Mouse (Mus musculus): Measurements from ENCODE around the gene Pfn1. TPM values are rescaled to one million over a fixed set of nuclear protein-coding genes. Genes with fewer than 3 reads are reported as not detected.

Gene Pfn1
- polyA plus RNA-seq, 1 experiment from 2014 or later, result 2,344 TPM

GRCm38 (mm10) chr11:70625473-70625872, 29.0 kb downstream of the Pfn1 start:
- DNase-seq (ENCODE audit: low spot score) (peak; percentile 82), ATAC-seq (replicated peaks; ENCODE audit: low FRiP score, low TSS enrichment, low read depth) (no peak)
- Histone ChIP-seq H3K27me3 (replicated peaks; ENCODE audit: control insufficient read depth, insufficient read depth, low read length) (no peaks in the 10 kb centered on the region), H3K4me3 (ENCODE audit: low read depth, low read length) (no peak overlapping the region), H3K4me1 (replicated peaks; ENCODE audit: control insufficient read depth, insufficient read depth, low read length) (no peaks in the 10 kb centered on the region), H3K9ac (ENCODE audit: low read length) (no peak overlapping the region), H3K4me2 (ENCODE audit: low read length) (no peak overlapping the region), H3K36me3 (ENCODE audit: control insufficient read depth, insufficient read depth, low read length) (no peaks in the 10 kb centered on the region), H3K9me3 (ENCODE audit: control insufficient read depth, low read length) (no peaks in the 10 kb centered on the region), H3K27ac (ENCODE audit: low read depth) (no peak overlapping the region)
- 46% methylated on average over 4 of the region's 4 CpGs for WGBS

- no peak overlapping the region for H3K27ac ChIP-seq (ENCODE audit: low read depth)
- no peaks in the 10 kb centered on the region for H3K27me3 ChIP-seq (replicated peaks; ENCODE audit: control insufficient read depth, insufficient read depth, low read length)
- no peak overlapping the region for H3K4me3 ChIP-seq (ENCODE audit: low read depth, low read length)
- H3K4me2 ChIP-seq (ENCODE audit: low read length), result no peak overlapping the region
- 67% methylated on average over 10 of the region's 10 CpGs for WGBS
- DNase-seq (ENCODE audit: low spot score) (no peak), ATAC-seq (replicated peaks; ENCODE audit: low FRiP score, low TSS enrichment, low read depth) (no peak; the same call in 1 of the 2 replicates)
- H3K4me1 ChIP-seq (replicated peaks; ENCODE audit: control insufficient read depth, insufficient read depth, low read length), result no peaks in the 10 kb centered on the region
- H3K9ac ChIP-seq (ENCODE audit: low read length), result no peak overlapping the region
- H3K9me3 ChIP-seq (ENCODE audit: control insufficient read depth, low read length), result no peaks in the 10 kb centered on the region
- H3K36me3 ChIP-seq (ENCODE audit: control insufficient read depth, insufficient read depth, low read length), result no peaks in the 10 kb centered on the region
Observed at GRCm38 (mm10) chr11:70623053-70623742, 31.2 kb downstream of the Pfn1 start.

- H3K4me1 ChIP-seq (replicated peaks; ENCODE audit: control insufficient read depth, insufficient read depth, low read length), result no peaks in the 10 kb centered on the region
- H3K36me3 ChIP-seq (ENCODE audit: control insufficient read depth, insufficient read depth, low read length), result no peaks in the 10 kb centered on the region
- no peaks in the 10 kb centered on the region for H3K27me3 ChIP-seq (replicated peaks; ENCODE audit: control insufficient read depth, insufficient read depth, low read length)
- ATAC-seq (replicated peaks; ENCODE audit: low FRiP score, low TSS enrichment, low read depth) (no peak; the same call in 1 of the 2 replicates), DNase-seq (ENCODE audit: low spot score) (no peak)
- no peaks in the 10 kb centered on the region for H3K9me3 ChIP-seq (ENCODE audit: control insufficient read depth, low read length)
- 36% methylated on average over 7 of the region's 7 CpGs for WGBS
- no peak overlapping the region for H3K4me2 ChIP-seq (ENCODE audit: low read length)
- no peak overlapping the region for H3K9ac ChIP-seq (ENCODE audit: low read length)
- no peak overlapping the region for H3K4me3 ChIP-seq (ENCODE audit: low read depth, low read length)
- H3K27ac ChIP-seq (ENCODE audit: low read depth), result 0 out of 2 replicates have a peak overlapping the region, but pooled peaks have one; percentile 0
Observed at GRCm38 (mm10) chr11:70621972-70622814, 32.3 kb downstream of the Pfn1 start.

- Histone ChIP-seq H3K4me1 (replicated peaks; ENCODE audit: control insufficient read depth, insufficient read depth, low read length) (peaks cover 15% of the 10 kb centered on the region; the same call in 1 of the 2 replicates), H3K4me2 (ENCODE audit: low read length) (no peak within 1 kb of the TSS), H3K9me3 (ENCODE audit: control insufficient read depth, low read length) (no peaks in the 10 kb centered on the region), H3K4me3 (ENCODE audit: low read depth, low read length) (no peak within 1 kb of the TSS), H3K36me3 (ENCODE audit: control insufficient read depth, insufficient read depth, low read length) (no peaks in the 10 kb centered on the region), H3K9ac (ENCODE audit: low read length) (no peak within 1 kb of the TSS), H3K27ac (ENCODE audit: low read depth) (no peak within 1 kb of the TSS), H3K27me3 (replicated peaks; ENCODE audit: control insufficient read depth, insufficient read depth, low read length) (no peaks in the 10 kb centered on the region)
- 45% methylated on average over 1 of the region's 1 CpGs for WGBS
- no peak for ATAC-seq (replicated peaks; ENCODE audit: low FRiP score, low TSS enrichment, low read depth)
- DNase-seq (ENCODE audit: low spot score), result no peak
Observed at GRCm38 (mm10) chr11:70619101-70619500, 35.3 kb downstream of the Pfn1 start, which contains the start of gene Chrne. Gene Chrne, minus strand, starts transcription at chr11:70619216.

GRCm38 (mm10) chr11:70615516-70616093, 38.8 kb downstream of the Pfn1 start, which contains the start of gene 4930544D05Rik:
Gene 4930544D05Rik, plus strand, starts transcription at chr11:70615848.
- DNase-seq (ENCODE audit: low spot score) (no peak), ATAC-seq (replicated peaks; ENCODE audit: low FRiP score, low TSS enrichment, low read depth) (peak; percentile 43)
- no peaks in the 10 kb centered on the region for H3K27me3 ChIP-seq (replicated peaks; ENCODE audit: control insufficient read depth, insufficient read depth, low read length)
- peak within 1 kb of the TSS; percentile 65 for H3K27ac ChIP-seq (ENCODE audit: low read depth)
- H3K4me3 ChIP-seq (ENCODE audit: low read depth, low read length), result peak within 1 kb of the TSS; percentile 37
- peaks cover 26% of the 10 kb centered on the region for H3K36me3 ChIP-seq (ENCODE audit: control insufficient read depth, insufficient read depth, low read length)
- WGBS, result 14% methylated on average over 21 of the region's 21 CpGs
- peaks cover 15% of the 10 kb centered on the region; the same call in 1 of the 2 replicates for H3K4me1 ChIP-seq (replicated peaks; ENCODE audit: control insufficient read depth, insufficient read depth, low read length)
- no peaks in the 10 kb centered on the region for H3K9me3 ChIP-seq (ENCODE audit: control insufficient read depth, low read length)
- H3K9ac ChIP-seq (ENCODE audit: low read length), result peak within 1 kb of the TSS; percentile 48
- peak within 1 kb of the TSS; percentile 95 for H3K4me2 ChIP-seq (ENCODE audit: low read length)

GRCm38 (mm10) chr11:70615074-70615473, 39.4 kb downstream of the Pfn1 start:
- Histone ChIP-seq H3K36me3 (ENCODE audit: control insufficient read depth, insufficient read depth, low read length) (peaks cover 31% of the 10 kb centered on the region), H3K9me3 (ENCODE audit: control insufficient read depth, low read length) (no peaks in the 10 kb centered on the region), H3K4me1 (replicated peaks; ENCODE audit: control insufficient read depth, insufficient read depth, low read length) (peaks cover 15% of the 10 kb centered on the region; the same call in 1 of the 2 replicates), H3K27me3 (replicated peaks; ENCODE audit: control insufficient read depth, insufficient read depth, low read length) (no peaks in the 10 kb centered on the region), H3K4me2 (ENCODE audit: low read length) (peak overlapping the region; percentile 95), H3K9ac (ENCODE audit: low read length) (peak overlapping the region; percentile 48), H3K27ac (ENCODE audit: low read depth) (peak overlapping the region; percentile 65), H3K4me3 (ENCODE audit: low read depth, low read length) (peak overlapping the region; percentile 37)
- peak; percentile 84 for DNase-seq (ENCODE audit: low spot score)
- 2% methylated on average over 17 of the region's 17 CpGs for WGBS
- peak; percentile 85 for ATAC-seq (replicated peaks; ENCODE audit: low FRiP score, low TSS enrichment, low read depth)

DNA sequence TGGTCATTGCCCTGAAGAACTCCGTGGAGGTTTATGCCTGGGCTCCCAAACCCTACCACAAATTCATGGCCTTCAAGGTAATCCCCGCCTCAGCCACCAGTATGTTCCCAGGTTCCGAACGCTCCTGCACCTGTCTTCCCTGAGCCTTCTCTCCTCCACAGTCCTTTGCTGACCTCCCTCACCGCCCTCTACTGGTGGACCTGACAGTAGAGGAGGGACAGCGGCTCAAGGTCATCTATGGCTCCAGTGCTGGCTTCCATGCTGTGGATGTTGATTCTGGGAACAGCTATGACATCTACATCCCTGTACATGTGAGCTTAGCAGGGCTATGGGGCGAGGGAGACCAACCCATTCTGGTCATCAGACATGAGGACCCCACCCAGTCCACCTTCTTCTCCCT, 41.9 kb downstream of the Pfn1 start:
- Histone ChIP-seq H3K4me3 (ENCODE audit: low read depth, low read length) (no peak overlapping the region), H3K4me1 (replicated peaks; ENCODE audit: control insufficient read depth, insufficient read depth, low read length) (peaks cover 15% of the 10 kb centered on the region; the same call in 1 of the 2 replicates), H3K9ac (ENCODE audit: low read length) (no peak overlapping the region), H3K27me3 (replicated peaks; ENCODE audit: control insufficient read depth, insufficient read depth, low read length) (no peaks in the 10 kb centered on the region), H3K4me2 (ENCODE audit: low read length) (no peak overlapping the region), H3K36me3 (ENCODE audit: control insufficient read depth, insufficient read depth, low read length) (peaks cover 56% of the 10 kb centered on the region), H3K27ac (ENCODE audit: low read depth) (no peak overlapping the region), H3K9me3 (ENCODE audit: control insufficient read depth, low read length) (no peaks in the 10 kb centered on the region)
- ATAC-seq (replicated peaks; ENCODE audit: low FRiP score, low TSS enrichment, low read depth) (no peak), DNase-seq (ENCODE audit: low spot score) (no peak)
- 77% methylated on average over 7 of the region's 7 CpGs for WGBS

- WGBS, result 81% methylated on average over 4 of the region's 4 CpGs
- DNase-seq (ENCODE audit: low spot score) (no peak), ATAC-seq (replicated peaks; ENCODE audit: low FRiP score, low TSS enrichment, low read depth) (no peak)
- no peaks in the 10 kb centered on the region for H3K27me3 ChIP-seq (replicated peaks; ENCODE audit: control insufficient read depth, insufficient read depth, low read length)
- H3K36me3 ChIP-seq (ENCODE audit: control insufficient read depth, insufficient read depth, low read length), result peaks cover 74% of the 10 kb centered on the region
- H3K4me3 ChIP-seq (ENCODE audit: low read depth, low read length), result no peak overlapping the region
- no peak overlapping the region for H3K27ac ChIP-seq (ENCODE audit: low read depth)
- H3K4me2 ChIP-seq (ENCODE audit: low read length), result no peak overlapping the region
- peaks cover 14% of the 10 kb centered on the region; the same call in 1 of the 2 replicates for H3K4me1 ChIP-seq (replicated peaks; ENCODE audit: control insufficient read depth, insufficient read depth, low read length)
- H3K9me3 ChIP-seq (ENCODE audit: control insufficient read depth, low read length), result no peaks in the 10 kb centered on the region
- no peak overlapping the region for H3K9ac ChIP-seq (ENCODE audit: low read length)
Observed at GRCm38 (mm10) chr11:70610752-70611151, 43.7 kb downstream of the Pfn1 start.

Measured in intestine, embryonic 14.5 days (tissue).